Mouse (Mus musculus) CH12.LX (cell line): Measurements from ENCODE around the gene Rabl3. TPM values are rescaled to one million over a fixed set of nuclear protein-coding genes. Genes with fewer than 3 reads are reported as not detected.

Source experiments
- DNase-seq: peaks from one replicate; pipeline ENCODE4 v3.0.0-alpha.2; 2013; ENCODE audit errors: extremely low read depth
- H3K27ac ChIP-seq: 2 replicates; pipeline ENCODE4 v1.5.1; 2012; ENCODE audit warnings: low read depth, mild to moderate bottlenecking, control low read depth, moderate library complexity; ENCODE audit not compliant: insufficient read depth
- H3K27me3 ChIP-seq: replicated peaks from 2 replicates; pipeline ENCODE3; 2012; ENCODE audit warnings: inconsistent platforms
- H3K36me3 ChIP-seq, 2 experiments: replicated peaks in 1 of 2; 2 replicates each; pipeline versions ENCODE3 to v1.6.1; 2012; ENCODE audit warnings: inconsistent platforms in 1 of 2, low read length in 1 of 2, mild to moderate bottlenecking in 1 of 2, mixed read lengths in 1 of 2, moderate library complexity in 1 of 2; ENCODE audit not compliant: control insufficient read depth in 1 of 2, insufficient read depth in 1 of 2
- H3K4me1 ChIP-seq, 2 experiments: 2 replicates each; pipeline ENCODE4 v1.6.1; 2012; ENCODE audit warnings: inconsistent platforms in 1 of 2, moderate library complexity in 1 of 2; ENCODE audit not compliant: insufficient read depth in 2 of 2, control insufficient read depth in 1 of 2
- H3K4me2 ChIP-seq: 2 replicates; pipeline ENCODE4 v1.6.1; 2012; ENCODE audit warnings: low read depth, mild to moderate bottlenecking, control low read depth; ENCODE audit not compliant: poor library complexity, insufficient read depth, severe bottlenecking
- H3K4me3 ChIP-seq, 3 experiments: fragments of 150-350 bp in 1 of 3; sonication (generic) in 1 of 3; replicated peaks in 1 of 3; 2 replicates each; pipeline versions ENCODE3 to v1.5.1; 2011 to 2012; ENCODE audit warnings: low read depth in 2 of 3, low read length in 2 of 3, mild to moderate bottlenecking in 2 of 3, moderate library complexity in 2 of 3, control low read depth in 1 of 3, improper control_type of control experiment in 1 of 3, inconsistent platforms in 1 of 3, mixed read lengths in 1 of 3; ENCODE audit not compliant: poor library complexity in 1 of 3
- H3K79me2 ChIP-seq: replicated peaks from 2 replicates; pipeline ENCODE4 v1.6.1; 2012; ENCODE audit warnings: mild to moderate bottlenecking, moderate library complexity; ENCODE audit not compliant: control insufficient read depth, poor library complexity, insufficient read depth, severe bottlenecking; ENCODE audit errors: extremely low read depth
- H3K9ac ChIP-seq: 2 replicates; pipeline ENCODE4 v1.6.1; 2012; ENCODE audit warnings: low read depth, mild to moderate bottlenecking, control low read depth, moderate library complexity; ENCODE audit not compliant: insufficient read depth
- H3K9me3 ChIP-seq: replicated peaks from 2 replicates; pipeline ENCODE3; 2012; ENCODE audit warnings: low read length, inconsistent platforms, mixed read lengths
- BHLHE40 ChIP-seq: IDR thresholded peaks from 2 replicates; pipeline ENCODE4 v1.6.1; 2011; ENCODE audit warnings: mild to moderate bottlenecking, low read depth, low read length, improper control_type of control experiment
- CHD2 ChIP-seq: IDR thresholded peaks from 2 replicates; pipeline ENCODE4 v1.6.1; 2011; ENCODE audit warnings: low read length, improper control_type of control experiment
- CTCF ChIP-seq, 2 experiments: IDR thresholded peaks in 1 of 2; conservative IDR thresholded peaks in 1 of 2; 2 replicates each; pipeline ENCODE4 v1.5.1; 2011 to 2012; ENCODE audit warnings: low read depth in 2 of 2, low read length in 2 of 2, improper control_type of control experiment in 1 of 2, inconsistent platforms in 1 of 2, mild to moderate bottlenecking in 1 of 2, moderate library complexity in 1 of 2
- EP300 ChIP-seq: IDR thresholded peaks from 2 replicates; pipeline ENCODE4 v1.6.1; 2011; ENCODE audit warnings: low read length, improper control_type of control experiment
- JUN ChIP-seq: IDR thresholded peaks from 2 replicates; pipeline ENCODE4 v1.6.1; 2011; ENCODE audit warnings: low read depth, mild to moderate bottlenecking, low read length, improper control_type of control experiment, moderate library complexity; ENCODE audit not compliant: insufficient read depth
- RAD21 ChIP-seq: IDR thresholded peaks from 2 replicates; pipeline ENCODE4 v1.6.1; 2011; ENCODE audit warnings: low read depth, mild to moderate bottlenecking, low read length, improper control_type of control experiment, moderate library complexity
- SMC3 ChIP-seq: IDR thresholded peaks from 2 replicates; pipeline ENCODE4 v1.6.1; 2011; ENCODE audit warnings: low read depth, low read length, improper control_type of control experiment
- UBTF ChIP-seq: IDR thresholded peaks from 2 replicates; pipeline ENCODE4 v1.6.1; 2012; ENCODE audit warnings: low read depth, mild to moderate bottlenecking, inconsistent platforms, low read length, improper control_type of control experiment, moderate library complexity
- USF1 ChIP-seq: IDR thresholded peaks from 2 replicates; pipeline ENCODE4 v1.6.1; 2014; ENCODE audit warnings: low read depth, mild to moderate bottlenecking, inconsistent platforms, low read length, improper control_type of control experiment
- ZC3H11A ChIP-seq: IDR thresholded peaks from 2 replicates; pipeline ENCODE4 v1.6.1; 2012; ENCODE audit warnings: low read depth, mild to moderate bottlenecking, inconsistent platforms, low read length, improper control_type of control experiment
- ZKSCAN1 ChIP-seq: IDR thresholded peaks from 2 replicates; pipeline ENCODE4 v1.6.1; 2012; ENCODE audit warnings: low read depth, inconsistent platforms, low read length, improper control_type of control experiment, borderline replicate concordance
- ZMIZ1 ChIP-seq: IDR thresholded peaks from 2 replicates; pipeline ENCODE4 v1.6.1; 2012; ENCODE audit warnings: low read depth, mild to moderate bottlenecking, inconsistent platforms, low read length, improper control_type of control experiment
- ZNF384 ChIP-seq: IDR thresholded peaks from 2 replicates; pipeline ENCODE4 v1.6.1; 2012; ENCODE audit warnings: low read depth, low read length, improper control_type of control experiment, inconsistent platforms
- dilution Hi-C: fragments of 300-500 bp; cut with MboI; formaldehyde crosslinking; loops from 2 replicates; pipeline ENCODE4 v1.14.3; 2020; ENCODE audit warnings: low sequenced_read_pairs; ENCODE audit not compliant: extremely low pct_unique_long_range_greater_than_20kb, extremely low pct_ligation_motif_present
- in situ Hi-C: fragments of 300-500 bp; cut with MboI; formaldehyde crosslinking; loops from 3 replicates; pipeline ENCODE4 v1.14.3; 2019; ENCODE audit warnings: low sequenced_read_pairs, low pct_ligation_motif_present, low pct_unique_long_range_greater_than_20kb, mixed read lengths
- polyA plus RNA-seq: library from polyadenylated mRNA; unstranded; fragments of >175 nt; gene quantifications from 2 replicates; pipeline ENCODE4 v1.2.1, GENCODE M21; 2012; ENCODE audit warnings: low read depth; ENCODE audit not compliant: insufficient read length
- total RNA-seq, 2 experiments: library from RNA; depleted of rRNA; stranded (reverse); fragments of 300-350 nt in 1 of 2; fragments of >200 nt in 1 of 2; gene quantifications; 2 replicates each; pipeline ENCODE4 v1.2.3; 2012 to 2014

Rabl3 gene
- total and polyA plus RNA-seq, 3 experiments, result 12.3 to 36.8 (median 19.8) TPM

DNA sequence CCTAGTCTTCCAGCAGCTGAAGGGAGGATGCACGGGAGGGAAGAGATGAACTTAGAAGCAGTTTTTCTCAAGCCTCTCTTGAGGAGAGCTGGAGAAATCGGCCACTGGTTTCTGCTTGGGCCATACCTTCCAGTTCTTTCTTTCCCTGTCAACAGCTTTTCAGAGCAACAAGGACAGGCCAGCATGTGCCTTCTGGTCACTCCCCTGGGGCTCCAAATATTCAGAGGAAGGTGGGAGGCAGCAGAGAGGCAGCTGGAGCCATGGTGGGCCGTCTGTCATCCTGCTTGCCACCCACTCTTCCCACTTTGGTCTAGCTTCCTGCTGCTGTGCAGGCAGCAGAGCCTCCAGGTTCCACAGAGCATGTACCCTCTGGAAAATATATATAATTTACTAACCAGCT, 78.0 kb downstream of the Rabl3 start:
- no peaks in the 10 kb centered on the region for H3K9me3 ChIP-seq
- no peak overlapping the region for H3K4me3 ChIP-seq
- in situ Hi-C loops, result no loop called here
- dilution Hi-C loops, result no loop called here
- no peak overlapping the region for H3K27ac ChIP-seq
- H3K79me2 ChIP-seq, result no peaks in the 10 kb centered on the region
- H3K4me1 ChIP-seq, result peaks cover 6 to 24% of the 10 kb centered on the region in 2 experiments
- TF ChIP-seq ZC3H11A, result no peak
- no peak for TF ChIP-seq ZMIZ1
- TF ChIP-seq ZKSCAN1, result no peak
- TF ChIP-seq UBTF, result no peak
- no peak for TF ChIP-seq JUN
- no peak for TF ChIP-seq RAD21
- no peak for TF ChIP-seq USF1
- TF ChIP-seq CTCF (conservative IDR thresholded peaks at IDR 0.05 in 1 of 2, IDR thresholded peaks at IDR 0.05 in 1 of 2; ENCODE audit: low read depth in 2 of 2, low read length in 2 of 2), result no peak
- no peak for TF ChIP-seq SMC3
- TF ChIP-seq CHD2, result no peak
- TF ChIP-seq ZNF384, result no peak
- TF ChIP-seq BHLHE40, result no peak
- TF ChIP-seq EP300, result no peak
- H3K4me2 ChIP-seq, result no peak overlapping the region
- DNase-seq, result no peak
- no peaks in the 10 kb centered on the region for H3K36me3 ChIP-seq
- H3K9ac ChIP-seq, result no peak overlapping the region
- H3K27me3 ChIP-seq, result no peaks in the 10 kb centered on the region

Other genes with a start within 250 kb of the Rabl3 start
- 0.04 and 0.13 TPM in 2 replicates for gene Stxbp5l, start 154.9 kb upstream of the Rabl3 start, total RNA-seq (2012; rRNA removed)
- gene Stxbp5l, start 154.9 kb upstream of the Rabl3 start, total RNA-seq (2014; rRNA removed), result 0.18 and 0.24 TPM in 2 replicates
- 0.09 TPM in 1 of 2 replicates, not detected in the other for gene Stxbp5l, start 154.9 kb upstream of the Rabl3 start, polyA plus RNA-seq
- gene Gtf2e1, start 96 bp upstream of the Rabl3 start, total RNA-seq (2012; rRNA removed), result 29.5 and 39.5 TPM in 2 replicates
- gene Gtf2e1, start 96 bp upstream of the Rabl3 start, total RNA-seq (2014; rRNA removed), result 72.7 and 77.9 TPM in 2 replicates
- 52.2 and 56.0 TPM in 2 replicates for gene Gtf2e1, start 96 bp upstream of the Rabl3 start, polyA plus RNA-seq
- not detected in 2 replicates for gene Hgd, start 40.3 kb downstream of the Rabl3 start, total RNA-seq (2012; rRNA removed)
- gene Hgd, start 40.3 kb downstream of the Rabl3 start, total RNA-seq (2014; rRNA removed), result not detected in 2 replicates
- gene Hgd, start 40.3 kb downstream of the Rabl3 start, polyA plus RNA-seq, result not detected in 2 replicates
- gene Ndufb4, start 114.6 kb downstream of the Rabl3 start, total RNA-seq (2012; rRNA removed), result 70.7 and 72.3 TPM in 2 replicates
- gene Ndufb4, start 114.6 kb downstream of the Rabl3 start, total RNA-seq (2014; rRNA removed), result 97.4 and 102 TPM in 2 replicates
- 51.8 and 54.2 TPM in 2 replicates for gene Ndufb4, start 114.6 kb downstream of the Rabl3 start, polyA plus RNA-seq
- gene Fstl1, start 237.0 kb downstream of the Rabl3 start, total RNA-seq (2012; rRNA removed), result 0.29 and 0.34 TPM in 2 replicates
- gene Fstl1, start 237.0 kb downstream of the Rabl3 start, total RNA-seq (2014; rRNA removed), result 0.59 and 1.2 TPM in 2 replicates
- gene Fstl1, start 237.0 kb downstream of the Rabl3 start, polyA plus RNA-seq, result 0.80 and 0.87 TPM in 2 replicates